Mouse (Mus musculus) embryo, embryonic 9.5 days (tissue): ENCODE measurements at regions not wholly inside any gene's neighbourhood (a gene's known extent, or its start where the extent isn't known, plus 50 kb on each side); places are given as distances from the start of the nearest gene placed in this dataset.

Experiments
- DNase-seq: peaks from one replicate; pipeline ENCODE4 v3.0.0-alpha.2; 2017; ENCODE audit errors: extremely low spot score

DNA sequence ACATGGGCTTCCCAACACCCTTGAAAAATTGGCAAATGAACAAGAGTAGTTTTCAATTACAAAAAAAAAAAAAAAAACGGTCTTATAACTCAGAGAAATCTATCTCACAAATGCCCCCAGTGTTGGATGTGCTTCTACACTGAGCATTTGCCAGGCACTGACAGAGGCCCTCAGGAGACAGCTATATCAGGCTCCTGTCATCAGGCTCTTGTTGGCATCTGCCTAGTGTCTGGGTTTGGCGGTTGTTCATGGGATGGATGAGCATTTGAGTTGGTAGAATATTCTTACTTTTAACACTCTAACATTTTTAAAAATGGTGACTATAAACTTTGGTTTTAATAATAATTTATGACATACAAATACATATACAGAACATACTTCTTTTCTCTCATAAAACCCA lies 1555.4 kb upstream of the Map3k7 start:
- DNase-seq: no peak

DNA sequence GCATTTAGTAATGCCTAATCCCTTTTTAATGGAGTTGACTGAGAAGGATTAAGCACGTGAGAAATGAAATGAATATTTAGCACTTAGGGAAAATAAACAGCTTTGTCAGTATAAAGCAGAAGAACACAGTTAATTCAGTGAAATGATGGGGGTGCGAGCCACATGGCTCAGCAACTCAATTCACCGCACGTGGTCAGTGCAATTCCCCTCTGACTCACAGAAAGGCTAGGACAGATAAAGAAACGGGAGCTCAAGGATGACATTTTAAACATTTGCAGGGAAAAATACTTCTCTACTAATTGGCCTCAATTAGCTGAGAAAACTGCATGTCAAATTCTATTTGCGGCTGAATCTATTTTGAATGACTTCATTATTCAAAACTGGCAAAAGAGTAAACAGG lies 1516.3 kb upstream of the Map3k7 start:
- no peak for DNase-seq

DNA sequence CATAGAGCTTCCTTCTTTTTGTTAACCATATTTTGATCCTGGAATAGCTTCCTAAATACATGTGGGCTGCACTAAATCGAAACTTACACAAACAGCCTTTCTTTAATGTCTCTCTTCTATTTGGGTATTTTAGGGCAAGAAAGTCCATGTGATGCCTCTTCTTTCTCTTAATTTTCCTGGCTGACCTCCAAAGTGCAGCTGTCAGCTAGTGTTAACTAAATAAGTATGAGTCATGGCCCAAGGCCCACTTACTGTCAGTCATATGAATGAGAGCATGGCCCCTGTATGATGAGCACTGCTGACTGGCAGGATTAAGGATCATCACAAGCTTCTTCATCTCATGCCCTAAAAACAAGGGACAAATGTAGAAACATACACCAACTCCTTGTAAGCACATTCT lies 1513.5 kb upstream of the Map3k7 start:
- DNase-seq: no peak

DNA sequence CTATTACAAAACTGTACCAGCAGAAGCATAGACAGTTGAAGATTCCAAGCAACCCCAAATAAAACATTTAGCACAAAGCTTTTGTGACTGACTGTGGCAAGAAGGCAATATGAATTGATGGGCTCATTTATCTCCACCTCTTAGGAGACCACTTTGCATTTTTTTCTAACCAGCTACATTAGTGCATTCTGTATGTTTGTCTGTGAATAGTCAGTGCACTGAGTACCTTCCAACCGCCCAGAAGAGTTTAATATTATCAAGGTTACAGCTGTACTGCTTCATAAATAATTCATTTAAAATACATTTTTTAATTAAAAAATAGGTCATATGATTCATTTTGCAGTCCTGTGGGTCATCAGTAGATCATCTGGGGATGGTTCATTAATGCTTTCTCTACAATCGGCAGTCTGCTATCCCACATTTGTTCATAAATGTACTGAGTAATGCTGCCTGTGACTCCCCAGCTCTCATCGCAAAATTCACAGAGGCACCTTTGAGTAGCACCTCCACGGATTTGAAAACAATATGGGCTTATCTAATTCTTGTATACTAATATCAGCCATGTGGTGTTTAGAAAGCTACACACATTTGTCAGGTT lies 1496.5 kb upstream of the Map3k7 start:
- DNase-seq: no peak

DNA sequence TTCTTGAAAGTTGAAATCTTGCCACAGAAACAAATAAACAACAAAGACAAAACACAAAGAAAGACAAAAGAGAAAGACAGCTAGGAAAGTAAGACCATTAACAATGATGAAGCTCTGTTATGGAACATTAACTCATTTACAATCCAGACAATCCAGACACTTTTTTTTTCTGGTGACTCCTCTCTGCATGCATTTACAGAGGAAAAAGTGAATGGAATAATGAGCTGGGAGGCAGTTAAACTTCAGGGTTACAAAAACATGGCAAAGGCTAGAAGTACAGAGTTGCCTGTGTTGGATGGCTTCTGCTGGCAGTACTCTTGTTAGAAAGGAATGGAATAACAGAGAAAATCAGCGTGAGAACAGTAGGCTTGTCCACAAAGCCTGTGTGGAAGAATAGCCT lies 1487.3 kb upstream of the Map3k7 start:
- no peak for DNase-seq

DNA sequence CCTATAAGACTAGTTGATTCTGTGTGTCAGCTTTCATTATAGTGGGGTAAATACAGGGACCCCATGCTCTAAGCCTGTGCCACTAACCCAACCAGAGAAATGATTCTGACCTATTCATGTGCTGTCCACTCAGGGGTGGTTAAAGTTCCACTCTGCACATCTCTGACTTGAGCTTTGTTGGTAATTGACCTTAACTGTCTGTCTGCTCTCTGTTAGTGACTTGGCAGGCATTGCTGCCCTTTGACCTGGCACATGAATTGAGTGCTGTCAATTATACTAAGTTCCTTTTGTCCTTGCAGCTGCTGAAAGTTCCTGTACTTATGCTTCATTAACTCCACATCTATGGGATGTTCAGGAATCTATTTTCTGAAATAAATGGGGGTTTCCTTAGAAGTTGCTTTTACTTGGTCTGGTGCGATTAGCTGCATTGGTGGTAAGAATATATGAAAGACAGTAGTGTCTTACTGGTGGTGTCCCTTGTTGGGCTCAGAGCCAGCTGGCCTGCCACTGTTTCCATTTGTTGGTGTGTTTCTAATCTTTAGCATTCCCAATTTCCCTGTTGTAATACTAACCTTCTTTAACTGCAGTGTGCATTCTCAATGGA lies 1463.7 kb upstream of the Map3k7 start:
- peak; percentile 25 for DNase-seq
